Mouse (Mus musculus) intestine, embryonic 16.5 days (tissue): ENCODE data around the gene Otogl. TPM values are rescaled to one million over a fixed set of nuclear protein-coding genes. Genes with fewer than 3 reads are reported as not detected.
A peak's percentile ranks its signal among the peaks of the same experiment; 100 is the strongest.
"Not testable (repeated sequence)": the region's sequence is repeated elsewhere in the genome, so short reads cannot be mapped to it uniquely, and the experiment has no call there.

Experiments
- ATAC-seq: fragments of 200-750 bp; cut with Nextera tagmentation; 2 replicates; pipeline ENCODE4 v1.8.0; 2017; ENCODE audit warnings: moderate TSS enrichment, moderate library complexity
- H3K27ac ChIP-seq: fragments of 300-500 bp; sonication (generic); 2 replicates; pipeline ENCODE4 v1.5.1; 2014; ENCODE audit warnings: mild to moderate bottlenecking, low read length
- H3K27me3 ChIP-seq: fragments of 300-500 bp; sonication (generic); replicated peaks from 2 replicates; pipeline ENCODE4 v1.6.1; 2014; ENCODE audit warnings: low read length, control low read depth, mixed read lengths; ENCODE audit not compliant: control insufficient read depth, insufficient read depth
- H3K36me3 ChIP-seq: fragments of 300-500 bp; sonication (generic); 2 replicates; pipeline ENCODE4 v1.6.1; 2014; ENCODE audit warnings: low read length, control low read depth; ENCODE audit not compliant: control insufficient read depth, insufficient read depth
- H3K4me1 ChIP-seq: fragments of 300-500 bp; sonication (generic); 2 replicates; pipeline ENCODE4 v1.6.1; 2014; ENCODE audit warnings: low read length, control low read depth, mixed read lengths; ENCODE audit not compliant: control insufficient read depth, insufficient read depth
- H3K4me2 ChIP-seq: fragments of 300-500 bp; sonication (generic); 2 replicates; pipeline ENCODE4 v1.6.1; 2014; ENCODE audit warnings: low read depth, low read length, control low read depth
- H3K4me3 ChIP-seq: fragments of 300-500 bp; sonication (generic); 2 replicates; pipeline ENCODE4 v1.5.1; 2014; ENCODE audit warnings: mild to moderate bottlenecking, low read length
- H3K9ac ChIP-seq: fragments of 300-500 bp; sonication (generic); 2 replicates; pipeline ENCODE4 v1.6.1; 2014; ENCODE audit warnings: low read depth, low read length
- H3K9me3 ChIP-seq: fragments of 300-500 bp; sonication (generic); 2 replicates; pipeline ENCODE4 v1.6.1; 2016; ENCODE audit warnings: low read length, control low read depth; ENCODE audit not compliant: control insufficient read depth
- WGBS: fragments of 180-500 bp; shearing (Covaris S2); extraction: QIAGEN DNeasy Blood & Tissue Kit; methylation state at CpG from one replicate; pipeline ENCODE4 v1.1.7; 2014; 5-methylcytosine and 5-hydroxymethylcytosine counted together
- polyA plus RNA-seq: library from polyadenylated mRNA; unstranded; fragments of >200 nt; fragmentation: Nextera tagmentation; extraction: Ambion mirVana; gene quantifications from 2 replicates; pipeline ENCODE4 v1.2.1, GENCODE M21; 2015

The Otogl gene
- polyA plus RNA-seq, 1 experiment from 2014 or later: 0.02 TPM

- WGBS: 29% methylated on average over 7 of the region's 7 CpGs
- Histone ChIP-seq H3K36me3 (no peaks in the 10 kb centered on the region), H3K9me3 (no peaks in the 10 kb centered on the region), H3K27ac (no peak overlapping the region), H3K9ac (no peak overlapping the region), H3K27me3 (no peaks in the 10 kb centered on the region), H3K4me1 (no peaks in the 10 kb centered on the region), H3K4me3 (no peak overlapping the region), H3K4me2 (no peak overlapping the region)
- ATAC-seq: no peak
These were observed 53.2 kb downstream of the Otogl start for GRCm38 (mm10) chr10:107858684-107859083.

DNA sequence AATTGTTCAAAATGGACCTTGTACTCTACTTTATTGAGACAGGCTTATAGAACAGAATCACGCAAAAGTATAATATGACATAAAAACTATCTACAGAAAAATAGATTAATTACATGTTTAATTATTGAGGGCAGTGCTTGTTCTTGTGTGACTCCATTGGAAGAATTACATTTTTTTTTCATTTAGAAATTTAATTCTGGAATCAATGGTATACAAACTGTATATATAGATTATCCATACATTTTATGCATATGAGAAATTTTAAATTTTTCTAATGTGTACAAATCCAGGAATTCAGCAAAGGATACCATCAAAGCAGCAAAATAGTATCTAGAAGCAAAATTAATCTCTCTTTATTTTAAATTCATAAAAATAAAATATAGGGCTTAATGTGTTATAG, 67.0 kb downstream of the Otogl start:
- H3K4me3 ChIP-seq: no peak overlapping the region
- H3K4me1 ChIP-seq: no peaks in the 10 kb centered on the region
- ATAC-seq: no peak
- no peak overlapping the region for H3K9ac ChIP-seq
- H3K9me3 ChIP-seq: no peaks in the 10 kb centered on the region
- H3K4me2 ChIP-seq: no peak overlapping the region
- 96% methylated on average over 1 of the region's 1 CpGs for WGBS
- no peaks in the 10 kb centered on the region for H3K36me3 ChIP-seq
- H3K27me3 ChIP-seq: no peaks in the 10 kb centered on the region
- H3K27ac ChIP-seq: no peak overlapping the region

DNA sequence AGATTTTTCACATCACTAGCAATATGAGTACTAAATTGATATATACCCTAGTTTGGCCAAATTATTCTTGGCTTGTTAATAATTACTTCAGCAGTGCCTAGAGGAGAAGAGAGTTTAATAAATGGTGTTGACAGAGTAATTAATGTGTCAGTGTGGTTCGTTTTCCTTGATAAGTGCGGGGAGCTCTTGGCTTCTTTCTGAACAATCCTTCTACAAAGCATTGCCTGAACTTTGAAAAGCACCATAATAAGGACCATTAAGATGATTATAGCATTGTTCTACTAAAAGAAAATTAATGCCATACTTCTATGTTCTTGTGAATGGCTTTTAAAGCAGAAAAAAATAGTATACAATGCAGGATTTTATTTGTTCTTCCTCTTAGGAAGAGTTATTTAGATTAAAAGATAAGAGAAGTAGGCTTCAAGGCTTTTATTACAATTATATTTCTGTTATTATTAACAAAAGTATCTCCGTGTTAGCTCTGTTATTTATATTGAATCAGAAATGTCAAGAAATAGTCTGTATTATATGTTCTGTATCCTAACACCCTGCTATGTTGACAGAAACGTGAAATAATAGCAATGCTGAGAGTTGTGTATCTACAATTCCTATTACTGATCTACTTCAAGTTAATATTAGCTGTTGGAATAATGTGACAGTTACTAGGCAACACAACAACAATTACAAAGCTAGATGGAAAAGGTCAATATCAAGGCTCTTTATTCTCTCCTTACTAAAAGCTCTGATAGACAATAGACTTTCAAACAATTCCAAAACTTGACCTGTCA, 77.3 kb downstream of the Otogl start:
- ATAC-seq: no peak
- H3K4me1 ChIP-seq: no peaks in the 10 kb centered on the region
- no peaks in the 10 kb centered on the region for H3K36me3 ChIP-seq
- no peaks in the 10 kb centered on the region for H3K9me3 ChIP-seq
- H3K27ac ChIP-seq: no peak overlapping the region
- no peak overlapping the region for H3K9ac ChIP-seq
- H3K27me3 ChIP-seq: no peaks in the 10 kb centered on the region
- no peak overlapping the region for H3K4me2 ChIP-seq
- H3K4me3 ChIP-seq: no peak overlapping the region
- WGBS: 50% methylated on average over 4 of the region's 4 CpGs

- Histone ChIP-seq H3K27ac (no peak overlapping the region), H3K9ac (no peak overlapping the region), H3K27me3 (no peaks in the 10 kb centered on the region), H3K36me3 (no peaks in the 10 kb centered on the region), H3K4me1 (no peaks in the 10 kb centered on the region), H3K4me2 (no peak overlapping the region), H3K4me3 (no peak overlapping the region), H3K9me3 (no peaks in the 10 kb centered on the region)
- 77% methylated on average over 6 of the region's 6 CpGs for WGBS
- no peak for ATAC-seq
These were observed 82.8 kb downstream of the Otogl start for GRCm38 (mm10) chr10:107829151-107829550.

GRCm38 (mm10) chr10:107813814-107814483, 98.0 kb downstream of the Otogl start:
- no peak for ATAC-seq
- no peaks in the 10 kb centered on the region for H3K36me3 ChIP-seq
- no peak overlapping the region for H3K27ac ChIP-seq
- H3K9me3 ChIP-seq: no peaks in the 10 kb centered on the region
- H3K9ac ChIP-seq: no peak overlapping the region
- no peaks in the 10 kb centered on the region for H3K27me3 ChIP-seq
- H3K4me1 ChIP-seq: no peaks in the 10 kb centered on the region
- 85% methylated on average over 16 of the region's 16 CpGs for WGBS
- H3K4me2 ChIP-seq: no peak overlapping the region
- H3K4me3 ChIP-seq: no peak overlapping the region

DNA sequence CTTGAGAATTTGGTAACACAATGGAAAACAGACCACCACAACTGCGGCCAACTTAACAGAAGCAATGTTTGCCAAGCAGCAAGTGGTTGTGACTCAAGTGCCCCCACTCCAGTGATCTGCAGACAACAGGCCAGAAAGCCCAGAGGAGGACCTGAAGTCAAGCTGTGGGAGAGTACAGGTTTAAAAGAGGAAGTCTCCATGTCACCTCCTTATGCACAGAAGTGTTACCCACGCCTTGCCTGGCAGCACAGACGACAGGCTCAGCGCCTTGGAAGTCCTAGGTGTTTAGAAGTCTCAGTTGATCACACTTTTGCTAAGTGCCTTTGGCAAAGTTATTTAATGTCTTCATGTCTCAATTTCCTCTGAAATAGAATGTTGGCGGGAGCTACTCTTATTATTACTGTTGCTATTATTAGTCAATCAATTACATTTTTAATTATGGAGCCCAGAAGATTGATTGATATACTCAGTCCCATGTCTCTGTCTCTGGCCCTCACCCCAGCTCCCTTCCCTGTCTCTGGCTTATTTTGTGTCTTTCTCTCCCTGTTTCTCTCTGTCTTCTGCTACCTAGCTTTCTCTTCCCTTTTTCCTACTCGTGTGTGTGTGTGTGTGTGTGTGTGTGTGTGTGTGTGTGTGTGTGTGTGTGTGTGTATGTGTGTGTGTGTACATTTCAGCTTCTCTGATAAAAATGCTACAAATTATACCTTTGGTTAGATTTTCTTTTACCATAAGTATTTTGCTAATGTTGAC, 101.1 kb downstream of the Otogl start:
- Histone ChIP-seq H3K9me3 (no peaks in the 10 kb centered on the region), H3K27ac (no peak overlapping the region), H3K4me2 (no peak overlapping the region), H3K36me3 (no peaks in the 10 kb centered on the region), H3K9ac (no peak overlapping the region), H3K4me1 (no peaks in the 10 kb centered on the region), H3K27me3 (no peaks in the 10 kb centered on the region), H3K4me3 (no peak overlapping the region)
- 83% methylated on average over 6 of the region's 6 CpGs for WGBS
- ATAC-seq: no peak

GRCm38 (mm10) chr10:107805203-107805602, 106.7 kb downstream of the Otogl start:
- H3K9me3 ChIP-seq: no peaks in the 10 kb centered on the region
- H3K27me3 ChIP-seq: no peaks in the 10 kb centered on the region
- H3K36me3 ChIP-seq: no peaks in the 10 kb centered on the region
- WGBS: 64% methylated on average over 2 of the region's 2 CpGs
- H3K27ac ChIP-seq: no peak overlapping the region
- no peak for ATAC-seq
- no peaks in the 10 kb centered on the region for H3K4me1 ChIP-seq
- H3K9ac ChIP-seq: no peak overlapping the region
- no peak overlapping the region for H3K4me2 ChIP-seq
- H3K4me3 ChIP-seq: no peak overlapping the region

GRCm38 (mm10) chr10:107804285-107804684, 107.6 kb downstream of the Otogl start:
- not testable (repeated sequence) for H3K4me2 ChIP-seq, H3K36me3 ChIP-seq, H3K27me3 ChIP-seq, H3K27ac ChIP-seq, H3K4me3 ChIP-seq, H3K9me3 ChIP-seq, ATAC-seq, H3K4me1 ChIP-seq, H3K9ac ChIP-seq
- WGBS: 52% methylated on average over 2 of the region's 2 CpGs

- no peak overlapping the region for H3K4me2 ChIP-seq
- no peaks in the 10 kb centered on the region for H3K36me3 ChIP-seq
- H3K9ac ChIP-seq: no peak overlapping the region
- no peak overlapping the region for H3K27ac ChIP-seq
- H3K27me3 ChIP-seq: no peaks in the 10 kb centered on the region
- H3K4me1 ChIP-seq: 0 out of 2 replicates have a peak, but pooled peaks cover 2% of the 10 kb centered on the region
- no peak overlapping the region for H3K4me3 ChIP-seq
- peak; percentile 92 for ATAC-seq
- no peaks in the 10 kb centered on the region for H3K9me3 ChIP-seq
- WGBS: 7% methylated on average over 7 of the region's 7 CpGs
These were observed 112.1 kb downstream of the Otogl start for GRCm38 (mm10) chr10:107799671-107800353.
